In genomic region chr4:135797931-135798330, GRCm38 (mm10) we compare ENCODE assay signal across 10 mouse cellular contexts. TPM values are rescaled to one million over a fixed set of nuclear protein-coding genes. Genes with fewer than 3 reads are reported as not detected.
DNase-seq lines count a peak whose midpoint lies in the region; ATAC-seq and TF ChIP-seq lines count a peak whose summit lies in the region.
"Had no signal": no experiment of that assay in that cellular context is flagged by ENCODE, and none has a peak within 500 bp of the region (broad histone marks: within the 10 kb centered on the region; RNA-seq: fewer than 3 reads in every experiment).

No protein-coding gene starts in this region.

- H3K4me1 ChIP-seq in heart, postnatal 0 days (ENCODE audit: control insufficient read depth, insufficient read depth), result peaks cover 26% of the 10 kb centered on the region

- WGBS in heart, postnatal 0 days, result 15% methylated on average over 11 of the region's 11 CpGs

- H3K27ac ChIP-seq in heart, postnatal 0 days (ENCODE audit: low read depth), result peak overlapping the region; percentile 53; the same call in 1 of the 2 replicates
- H3K27ac ChIP-seq: liver, embryonic 14.5 days had no signal

- DNase-seq in frontal cortex, postnatal 10 days (ENCODE audit: low spot score in 2 of 2), result peak; percentile 34 to 37
- peak; percentile 33 for DNase-seq in thymus, postnatal 4 days
- DNase-seq in thymus, postnatal 25 days, result no peak
- DNase-seq in heart, postnatal 0 days (ENCODE audit: low spot score), result peak; percentile 74
- peak; percentile 15 for DNase-seq in ovary, postnatal 14 days (ENCODE audit: low spot score)
- DNase-seq in urinary bladder, adult 2 months (ENCODE audit: low spot score), result no peak
- no peak for DNase-seq in kidney, adult 8-10 months

- H3K9me3 ChIP-seq in heart, postnatal 0 days (replicated peaks; ENCODE audit: control insufficient read depth, low read length), result no peaks in the 10 kb centered on the region

- no peaks in the 10 kb centered on the region for H3K27me3 ChIP-seq in heart, postnatal 0 days (ENCODE audit: control insufficient read depth, insufficient read depth, low read length)

- TF ChIP-seq CTCF in heart, postnatal 0 days (IDR thresholded peaks at IDR 0.05; ENCODE audit: low read depth), result no peak

- H3K4me2 ChIP-seq in heart, postnatal 0 days (ENCODE audit: low read depth, low read length), result peak overlapping the region; percentile 34; the same call in 1 of the 2 replicates

- ATAC-seq in frontal cortex, adult (ENCODE audit: low TSS enrichment), result no peak
- peak; percentile 67 for ATAC-seq in heart, postnatal 0 days (ENCODE audit: insufficient read depth, low read depth)

- no peak for TF ChIP-seq EP300 in heart, postnatal 0 days (IDR thresholded peaks at IDR 0.05; ENCODE audit: low read depth)

- H3K9ac ChIP-seq in heart, postnatal 0 days (replicated peaks; ENCODE audit: low read depth, low read length), result no peak overlapping the region
- H3K9ac ChIP-seq: liver, embryonic 14.5 days had no signal

- H3K4me3 ChIP-seq in heart, postnatal 0 days (ENCODE audit: low read depth, low read length), result 0 out of 2 replicates have a peak overlapping the region, but pooled peaks have one; percentile 4
- H3K4me3 ChIP-seq: erythroblast, embryonic 14.5 days had no signal

- no peaks in the 10 kb centered on the region for H3K36me3 ChIP-seq in heart, postnatal 0 days (replicated peaks; ENCODE audit: control insufficient read depth, insufficient read depth, low read length)

RNA-seq across cellular contexts. Expression of gene Myom3, which starts 38.4 kb away (rescaled TPM):
- total RNA-seq in heart, postnatal 0 days (2014; rRNA removed; ENCODE audit: low replicate concordance), result 0.12 and 0.27 TPM in 2 replicates
- polyA plus RNA-seq in heart, postnatal 0 days (2015; fragmentation: Nextera tagmentation; extraction: Ambion mirVana), result 0.80 and 0.82 TPM in 2 replicates
- 0.21 and 0.25 TPM in 2 replicates for polyA plus RNA-seq in urinary bladder, adult 2 months (2012; rRNA removed)
- polyA plus RNA-seq: erythroblast, embryonic 14.5 days had no signal

RNA-seq across cellular contexts. Expression of gene Srsf10, which starts 57.6 kb away (rescaled TPM):
- total RNA-seq in heart, postnatal 0 days (2014; rRNA removed; ENCODE audit: low replicate concordance), result 51.8 and 63.6 TPM in 2 replicates
- 97.0 and 102 TPM in 2 replicates for polyA plus RNA-seq in heart, postnatal 0 days (2015; fragmentation: Nextera tagmentation; extraction: Ambion mirVana)
- 50.8 and 61.7 TPM in 2 replicates for polyA plus RNA-seq in urinary bladder, adult 2 months (2012; rRNA removed)

Comparison
In these comparisons a context has a peak if more than half of its experiments do, and no peak if none do; other contexts are left out.
1. DNase-seq: peak in frontal cortex, postnatal 10 days (2 of 2), thymus, postnatal 4 days (single experiment), heart, postnatal 0 days (single experiment) and ovary, postnatal 14 days (single experiment); none in thymus, postnatal 25 days (single experiment), urinary bladder, adult 2 months (single experiment) and kidney, adult 8-10 months (0 of 2).